Mouse (Mus musculus): ENCODE results near the gene Mrpl10. TPM values are rescaled to one million over a fixed set of nuclear protein-coding genes. Genes with fewer than 3 reads are reported as not detected.

Gene Mrpl10
- polyA plus RNA-seq, 2 experiments, result 77.3 to 84.5 TPM

DNA sequence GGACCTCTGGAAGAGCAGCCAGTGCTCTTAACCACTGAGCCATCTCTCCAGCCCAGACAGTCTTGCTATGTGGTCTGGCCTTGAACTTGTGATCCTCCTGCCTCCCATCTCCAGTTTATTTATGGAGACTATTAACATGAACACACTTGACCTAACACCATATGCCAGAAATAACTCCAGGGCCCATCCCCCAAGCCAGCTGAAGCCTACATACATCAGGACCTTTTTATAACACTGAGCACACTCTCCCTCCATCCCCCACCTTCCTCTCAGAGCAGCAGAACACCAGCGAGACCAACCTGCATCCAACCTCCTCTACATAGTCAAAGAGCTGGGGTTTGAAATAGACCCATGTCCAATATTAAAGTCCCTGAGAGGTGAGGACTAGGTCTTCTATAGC is 29.8 kb downstream of the Mrpl10 start:
- no peaks in the 10 kb centered on the region for H3K27me3 ChIP-seq (ENCODE audit: control insufficient read depth, insufficient read depth, low read length)
- no peak overlapping the region for H3K9ac ChIP-seq (ENCODE audit: low read depth, low read length, severe bottlenecking)
- no peak overlapping the region for H3K4me3 ChIP-seq (replicated peaks; ENCODE audit: low read length)
- ATAC-seq (ENCODE audit: low FRiP score, low read depth) (no peak), DNase-seq (ENCODE audit: low spot score) (no peak)
- H3K27ac ChIP-seq (replicated peaks; ENCODE audit: low read depth, low read length), result no peak overlapping the region
- TF ChIP-seq POLR2A (IDR thresholded peaks at IDR 0.05; ENCODE audit: borderline replicate concordance, extremely low read depth, insufficient read depth, insufficient read length), result no peak
- WGBS, result 67% methylated on average over 1 of the region's 1 CpGs
- H3K36me3 ChIP-seq (ENCODE audit: control insufficient read depth, insufficient read depth, low read length), result peaks cover 15% of the 10 kb centered on the region; the same call in 1 of the 2 replicates
- H3K9me3 ChIP-seq (ENCODE audit: control insufficient read depth, low read length), result no peaks in the 10 kb centered on the region
- no peaks in the 10 kb centered on the region for H3K4me1 ChIP-seq (ENCODE audit: control insufficient read depth, insufficient read depth, low read length)
- no peak overlapping the region for H3K4me2 ChIP-seq (replicated peaks; ENCODE audit: low read depth, low read length, severe bottlenecking)

DNA sequence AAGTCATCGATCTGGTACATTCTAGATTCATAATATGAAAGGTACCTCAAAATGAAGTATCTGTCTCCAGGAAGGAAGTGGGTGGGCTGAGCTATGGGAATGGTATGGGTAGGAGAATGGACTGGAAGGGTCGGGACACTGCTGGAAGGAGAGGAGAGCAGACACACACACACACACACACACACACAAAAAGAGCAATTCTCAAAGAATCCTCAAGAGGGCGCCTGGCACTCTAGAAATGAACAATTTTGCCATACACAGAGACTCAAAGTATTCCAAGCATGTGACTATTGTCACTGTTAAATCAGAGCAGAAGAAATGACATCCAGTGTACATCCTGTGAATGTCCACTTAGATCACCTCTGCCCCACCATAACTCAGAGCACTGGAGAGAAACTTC is 31.2 kb downstream of the Mrpl10 start:
- no peak overlapping the region for H3K27ac ChIP-seq (replicated peaks; ENCODE audit: low read depth, low read length)
- DNase-seq (ENCODE audit: low spot score) (peak; percentile 75), ATAC-seq (ENCODE audit: low FRiP score, low read depth) (peak; percentile 53; the same call in 1 of the 2 replicates)
- H3K4me2 ChIP-seq (replicated peaks; ENCODE audit: low read depth, low read length, severe bottlenecking), result no peak overlapping the region
- no peak overlapping the region for H3K4me3 ChIP-seq (replicated peaks; ENCODE audit: low read length)
- H3K36me3 ChIP-seq (ENCODE audit: control insufficient read depth, insufficient read depth, low read length), result 0 out of 2 replicates have a peak, but pooled peaks cover 6% of the 10 kb centered on the region
- TF ChIP-seq POLR2A (IDR thresholded peaks at IDR 0.05; ENCODE audit: borderline replicate concordance, extremely low read depth, insufficient read depth, insufficient read length), result no peak
- no peaks in the 10 kb centered on the region for H3K9me3 ChIP-seq (ENCODE audit: control insufficient read depth, low read length)
- H3K9ac ChIP-seq (ENCODE audit: low read depth, low read length, severe bottlenecking), result no peak overlapping the region
- H3K4me1 ChIP-seq (ENCODE audit: control insufficient read depth, insufficient read depth, low read length), result no peaks in the 10 kb centered on the region
- 30% methylated on average over 3 of the region's 3 CpGs for WGBS
- H3K27me3 ChIP-seq (ENCODE audit: control insufficient read depth, insufficient read depth, low read length), result no peaks in the 10 kb centered on the region

DNA sequence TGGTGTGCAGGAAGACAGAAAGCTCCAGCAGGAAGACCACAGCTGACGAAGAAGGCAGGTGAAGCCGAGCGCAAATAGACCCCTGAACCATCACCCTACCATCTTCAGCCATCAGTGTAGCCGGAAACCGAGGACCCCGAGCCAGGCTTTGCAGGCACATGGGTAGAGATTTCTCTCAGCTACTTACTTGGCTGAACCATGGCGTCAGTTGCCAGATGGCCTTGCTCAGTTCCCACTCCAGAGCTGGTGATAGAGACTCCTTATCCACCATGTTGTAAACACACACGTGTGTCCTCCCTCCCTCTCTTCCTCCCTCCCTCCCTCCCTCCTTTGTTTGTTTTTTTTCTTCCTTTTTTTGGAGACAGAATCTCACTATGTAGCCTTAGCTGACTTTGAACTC is 32.9 kb downstream of the Mrpl10 start:
- WGBS, result 70% methylated on average over 8 of the region's 8 CpGs
- H3K4me2 ChIP-seq (replicated peaks; ENCODE audit: low read depth, low read length, severe bottlenecking), result no peak overlapping the region
- H3K4me3 ChIP-seq (replicated peaks; ENCODE audit: low read length), result no peak overlapping the region
- no peaks in the 10 kb centered on the region for H3K27me3 ChIP-seq (ENCODE audit: control insufficient read depth, insufficient read depth, low read length)
- no peaks in the 10 kb centered on the region for H3K9me3 ChIP-seq (ENCODE audit: control insufficient read depth, low read length)
- ATAC-seq (ENCODE audit: low FRiP score, low read depth) (no peak), DNase-seq (ENCODE audit: low spot score) (no peak)
- no peak overlapping the region for H3K27ac ChIP-seq (replicated peaks; ENCODE audit: low read depth, low read length)
- H3K36me3 ChIP-seq (ENCODE audit: control insufficient read depth, insufficient read depth, low read length), result no peaks in the 10 kb centered on the region
- TF ChIP-seq POLR2A (IDR thresholded peaks at IDR 0.05; ENCODE audit: borderline replicate concordance, extremely low read depth, insufficient read depth, insufficient read length), result no peak
- H3K4me1 ChIP-seq (ENCODE audit: control insufficient read depth, insufficient read depth, low read length), result no peaks in the 10 kb centered on the region
- H3K9ac ChIP-seq (ENCODE audit: low read depth, low read length, severe bottlenecking), result no peak overlapping the region

DNA sequence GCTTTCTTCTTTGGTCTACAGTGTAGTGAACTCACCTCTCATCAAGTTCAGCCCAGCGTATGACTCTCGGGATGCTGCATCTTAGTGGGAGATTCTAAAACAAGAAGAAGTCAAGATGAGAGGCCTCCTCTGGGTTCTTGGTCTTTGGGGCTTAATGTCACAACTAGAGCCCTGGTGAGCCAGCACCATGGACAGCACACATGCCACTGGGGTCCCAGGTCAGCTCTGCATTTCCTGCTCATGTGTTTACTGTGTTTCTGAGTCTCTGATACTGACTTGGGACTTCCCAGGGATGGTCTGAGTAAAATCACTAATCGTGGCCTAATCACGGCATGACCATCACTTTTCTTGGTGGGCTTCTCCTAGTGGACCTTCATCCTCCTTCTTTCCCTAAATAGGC is 37.4 kb downstream of the Mrpl10 start:
- H3K27me3 ChIP-seq (ENCODE audit: control insufficient read depth, insufficient read depth, low read length), result no peaks in the 10 kb centered on the region
- peaks cover 5% of the 10 kb centered on the region for H3K4me1 ChIP-seq (ENCODE audit: control insufficient read depth, insufficient read depth, low read length)
- no peak overlapping the region for H3K4me3 ChIP-seq (replicated peaks; ENCODE audit: low read length)
- H3K27ac ChIP-seq (replicated peaks; ENCODE audit: low read depth, low read length), result no peak overlapping the region
- 46% methylated on average over 4 of the region's 4 CpGs for WGBS
- no peak for TF ChIP-seq POLR2A (IDR thresholded peaks at IDR 0.05; ENCODE audit: borderline replicate concordance, extremely low read depth, insufficient read depth, insufficient read length)
- H3K9ac ChIP-seq (ENCODE audit: low read depth, low read length, severe bottlenecking), result no peak overlapping the region
- no peaks in the 10 kb centered on the region for H3K9me3 ChIP-seq (ENCODE audit: control insufficient read depth, low read length)
- ATAC-seq (ENCODE audit: low FRiP score, low read depth), result no peak
- H3K36me3 ChIP-seq (ENCODE audit: control insufficient read depth, insufficient read depth, low read length), result no peaks in the 10 kb centered on the region
- no peak overlapping the region for H3K4me2 ChIP-seq (replicated peaks; ENCODE audit: low read depth, low read length, severe bottlenecking)
- peak; percentile 38 for DNase-seq (ENCODE audit: low spot score)

DNA sequence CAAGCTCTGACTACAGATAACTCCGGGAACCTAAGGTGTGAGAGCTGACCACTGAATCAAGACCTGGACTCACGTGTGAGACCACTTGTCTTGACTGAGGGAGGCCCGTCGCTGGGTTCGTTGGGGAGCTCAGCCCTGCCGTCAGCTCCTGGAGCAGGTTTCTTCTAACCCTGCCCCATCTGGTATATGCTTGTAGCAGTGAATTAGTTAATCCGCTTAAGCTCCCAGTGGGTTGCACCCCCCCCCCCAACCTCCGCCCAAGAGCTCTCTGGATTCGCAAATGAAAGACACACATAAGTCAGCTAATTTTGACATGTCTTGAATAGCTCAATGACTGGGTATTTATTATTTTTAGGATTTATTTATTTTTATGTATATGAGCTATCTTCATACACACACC is 38.9 kb downstream of the Mrpl10 start:
- no peak for TF ChIP-seq POLR2A (IDR thresholded peaks at IDR 0.05; ENCODE audit: borderline replicate concordance, extremely low read depth, insufficient read depth, insufficient read length)
- DNase-seq (ENCODE audit: low spot score) (no peak), ATAC-seq (ENCODE audit: low FRiP score, low read depth) (no peak)
- H3K4me1 ChIP-seq (ENCODE audit: control insufficient read depth, insufficient read depth, low read length), result peaks cover 9% of the 10 kb centered on the region
- H3K9me3 ChIP-seq (ENCODE audit: control insufficient read depth, low read length), result no peaks in the 10 kb centered on the region
- 37% methylated on average over 9 of the region's 9 CpGs for WGBS
- no peaks in the 10 kb centered on the region for H3K27me3 ChIP-seq (ENCODE audit: control insufficient read depth, insufficient read depth, low read length)
- no peak overlapping the region for H3K27ac ChIP-seq (replicated peaks; ENCODE audit: low read depth, low read length)
- H3K4me3 ChIP-seq (replicated peaks; ENCODE audit: low read length), result no peak overlapping the region
- no peaks in the 10 kb centered on the region for H3K36me3 ChIP-seq (ENCODE audit: control insufficient read depth, insufficient read depth, low read length)
- no peak overlapping the region for H3K4me2 ChIP-seq (replicated peaks; ENCODE audit: low read depth, low read length, severe bottlenecking)
- H3K9ac ChIP-seq (ENCODE audit: low read depth, low read length, severe bottlenecking), result no peak overlapping the region

DNA sequence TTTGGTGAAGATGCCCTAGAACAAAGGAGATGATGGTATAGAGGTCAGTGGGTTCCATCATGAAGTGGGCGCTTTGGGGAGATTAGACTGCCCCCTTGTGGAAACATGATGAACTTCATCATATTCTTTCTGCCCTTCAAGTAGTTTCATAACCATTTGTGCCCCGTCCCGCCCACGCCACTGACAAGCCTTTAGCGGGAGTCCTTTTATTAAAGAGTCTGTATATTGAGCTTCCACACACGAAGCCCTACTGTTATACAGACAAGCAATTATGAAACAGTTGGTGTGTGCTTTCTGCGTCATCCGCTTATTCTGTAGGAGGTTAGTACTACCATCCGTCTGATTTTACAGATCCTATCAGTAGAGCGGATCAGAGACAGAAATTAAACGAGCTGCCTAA is 41.6 kb downstream of the Mrpl10 start:
- Histone ChIP-seq H3K9me3 (ENCODE audit: control insufficient read depth, low read length) (no peaks in the 10 kb centered on the region), H3K27ac (replicated peaks; ENCODE audit: low read depth, low read length) (no peak overlapping the region), H3K36me3 (ENCODE audit: control insufficient read depth, insufficient read depth, low read length) (no peaks in the 10 kb centered on the region), H3K4me1 (ENCODE audit: control insufficient read depth, insufficient read depth, low read length) (peaks cover 9% of the 10 kb centered on the region), H3K4me2 (replicated peaks; ENCODE audit: low read depth, low read length, severe bottlenecking) (no peak overlapping the region), H3K9ac (ENCODE audit: low read depth, low read length, severe bottlenecking) (no peak overlapping the region), H3K4me3 (replicated peaks; ENCODE audit: low read length) (no peak overlapping the region), H3K27me3 (ENCODE audit: control insufficient read depth, insufficient read depth, low read length) (no peaks in the 10 kb centered on the region)
- 31% methylated on average over 11 of the region's 11 CpGs for WGBS
- no peak for TF ChIP-seq POLR2A (IDR thresholded peaks at IDR 0.05; ENCODE audit: borderline replicate concordance, extremely low read depth, insufficient read depth, insufficient read length)
- no peak for ATAC-seq (ENCODE audit: low FRiP score, low read depth)
- DNase-seq (ENCODE audit: low spot score), result no peak
